Mouse (Mus musculus) stomach, postnatal 0 days (tissue): ENCODE measurements around the gene Trpm3. TPM values are rescaled to one million over a fixed set of nuclear protein-coding genes. Genes with fewer than 3 reads are reported as not detected.

ENCODE experiments used
- ATAC-seq: fragments of 200-750 bp; cut with Nextera tagmentation; 2 replicates; pipeline ENCODE4 v1.8.0; 2017; ENCODE audit not compliant: low FRiP score, low TSS enrichment
- DNase-seq: peaks from one replicate; pipeline ENCODE4 v3.0.0-alpha.2; 2016; ENCODE audit warnings: low spot score
- H3K27ac ChIP-seq: fragments of 300-500 bp; sonication (generic); replicated peaks from 2 replicates; pipeline ENCODE4 v1.5.1; 2014; ENCODE audit warnings: mild to moderate bottlenecking, control low read depth
- H3K27me3 ChIP-seq: fragments of 300-500 bp; sonication (generic); 2 replicates; pipeline ENCODE4 v1.6.1; 2014; ENCODE audit warnings: low read length; ENCODE audit not compliant: control insufficient read depth, insufficient read depth
- H3K36me3 ChIP-seq: fragments of 300-500 bp; sonication (generic); 2 replicates; pipeline ENCODE4 v1.6.1; 2014; ENCODE audit warnings: low read length, mixed read lengths; ENCODE audit not compliant: control insufficient read depth, insufficient read depth
- H3K4me1 ChIP-seq: fragments of 300-500 bp; sonication (generic); replicated peaks from 2 replicates; pipeline ENCODE4 v1.6.1; 2014; ENCODE audit warnings: antibody characterized with exemption; ENCODE audit not compliant: control insufficient read depth, insufficient read depth
- H3K4me2 ChIP-seq: fragments of 300-500 bp; sonication (generic); replicated peaks from 2 replicates; pipeline ENCODE4 v1.6.1; 2014; ENCODE audit warnings: low read depth, mild to moderate bottlenecking, control low read depth, moderate library complexity
- H3K4me3 ChIP-seq: fragments of 300-500 bp; sonication (generic); 2 replicates; pipeline ENCODE4 v1.5.1; 2014; ENCODE audit warnings: low read depth, low read length, control low read depth
- H3K9ac ChIP-seq: fragments of 300-500 bp; sonication (generic); 2 replicates; pipeline ENCODE4 v1.6.1; 2014; ENCODE audit warnings: mild to moderate bottlenecking, low read length, control low read depth, mixed read lengths
- H3K9me3 ChIP-seq: fragments of 300-500 bp; sonication (generic); 2 replicates; pipeline ENCODE4 v1.6.1; 2016; ENCODE audit warnings: low read length; ENCODE audit not compliant: control insufficient read depth
- CTCF ChIP-seq: IDR thresholded peaks from 2 replicates; pipeline ENCODE4 v1.5.1; 2016; ENCODE audit warnings: antibody characterized with exemption, low read depth, mild to moderate bottlenecking, moderate library complexity
- EP300 ChIP-seq: optimal IDR thresholded peaks from 2 replicates; pipeline ENCODE3; 2016; ENCODE audit warnings: antibody characterized with exemption
- WGBS: fragments of 180-500 bp; shearing (Covaris S2); extraction: QIAGEN DNeasy Blood & Tissue Kit; methylation state at CpG from one replicate; pipeline ENCODE4 v1.1.7; 2014; 5-methylcytosine and 5-hydroxymethylcytosine counted together
- polyA plus RNA-seq: library from polyadenylated mRNA; unstranded; fragments of >200 nt; fragmentation: Nextera tagmentation; extraction: Ambion mirVana; gene quantifications from 2 replicates; pipeline ENCODE4 v1.2.1, GENCODE M21; 2015

Trpm3 gene
- polyA plus RNA-seq, 1 experiment from 2014 or later = 0.33 TPM

GRCm38 (mm10) chr19:22883744-22884317, 745.0 kb downstream of the Trpm3 start:
- WGBS = 23% methylated on average over 18 of the region's 18 CpGs
- DNase-seq (peak; percentile 42), ATAC-seq (peak; percentile 66; the same call in 1 of the 2 replicates)
- H3K4me3 ChIP-seq = no peak overlapping the region
- no peaks in the 10 kb centered on the region for H3K9me3 ChIP-seq
- H3K36me3 ChIP-seq = no peaks in the 10 kb centered on the region
- no peaks in the 10 kb centered on the region for H3K27me3 ChIP-seq
- TF ChIP-seq EP300 (no peak), CTCF (peak; percentile 86)
- peak overlapping the region; percentile 38 for H3K4me2 ChIP-seq
- no peak overlapping the region for H3K27ac ChIP-seq
- no peak overlapping the region for H3K9ac ChIP-seq
- no peaks in the 10 kb centered on the region for H3K4me1 ChIP-seq

GRCm38 (mm10) chr19:22884357-22884756, 745.5 kb downstream of the Trpm3 start:
- H3K9ac ChIP-seq = no peak overlapping the region
- H3K27ac ChIP-seq = no peak overlapping the region
- no peaks in the 10 kb centered on the region for H3K9me3 ChIP-seq
- H3K36me3 ChIP-seq = no peaks in the 10 kb centered on the region
- ATAC-seq = no peak
- 43% methylated on average over 11 of the region's 11 CpGs for WGBS
- H3K4me3 ChIP-seq = no peak overlapping the region
- H3K4me1 ChIP-seq = no peaks in the 10 kb centered on the region
- TF ChIP-seq CTCF (no peak), EP300 (no peak)
- H3K4me2 ChIP-seq = peak overlapping the region; percentile 38; the same call in 1 of the 2 replicates
- no peaks in the 10 kb centered on the region for H3K27me3 ChIP-seq
- DNase-seq = no peak

GRCm38 (mm10) chr19:22885051-22885450, 746.2 kb downstream of the Trpm3 start:
- Histone ChIP-seq H3K9ac (no peak overlapping the region), H3K4me3 (no peak overlapping the region), H3K27me3 (no peaks in the 10 kb centered on the region), H3K36me3 (no peaks in the 10 kb centered on the region), H3K4me2 (no peak overlapping the region), H3K27ac (no peak overlapping the region), H3K9me3 (no peaks in the 10 kb centered on the region), H3K4me1 (no peaks in the 10 kb centered on the region)
- 89% methylated on average over 5 of the region's 5 CpGs for WGBS
- TF ChIP-seq CTCF (no peak), EP300 (no peak)
- no peak for DNase-seq
- ATAC-seq = no peak

- DNase-seq (no peak), ATAC-seq (peak; percentile 32; the same call in 1 of the 2 replicates)
- Histone ChIP-seq H3K4me3 (no peak overlapping the region), H3K9ac (no peak overlapping the region), H3K27me3 (no peaks in the 10 kb centered on the region), H3K9me3 (no peaks in the 10 kb centered on the region), H3K4me2 (no peak overlapping the region), H3K27ac (no peak overlapping the region), H3K4me1 (no peaks in the 10 kb centered on the region), H3K36me3 (no peaks in the 10 kb centered on the region)
- WGBS = 64% methylated on average over 7 of the region's 7 CpGs
- TF ChIP-seq CTCF (no peak), EP300 (no peak)
These were observed 763.0 kb downstream of the Trpm3 start for GRCm38 (mm10) chr19:22901892-22902291.

GRCm38 (mm10) chr19:22902386-22902785, 763.5 kb downstream of the Trpm3 start:
- TF ChIP-seq EP300 (no peak), CTCF (no peak)
- Histone ChIP-seq H3K27ac (no peak overlapping the region), H3K36me3 (no peaks in the 10 kb centered on the region), H3K4me2 (no peak overlapping the region), H3K27me3 (no peaks in the 10 kb centered on the region), H3K9me3 (no peaks in the 10 kb centered on the region), H3K9ac (no peak overlapping the region), H3K4me3 (no peak overlapping the region), H3K4me1 (no peaks in the 10 kb centered on the region)
- WGBS = 88% methylated on average over 6 of the region's 6 CpGs
- ATAC-seq (no peak), DNase-seq (no peak)

- no peak for TF ChIP-seq EP300
- TF ChIP-seq CTCF = no peak
- Histone ChIP-seq H3K36me3 (no peaks in the 10 kb centered on the region), H3K27ac (no peak overlapping the region), H3K4me1 (no peaks in the 10 kb centered on the region), H3K9me3 (no peaks in the 10 kb centered on the region), H3K4me2 (no peak overlapping the region), H3K27me3 (no peaks in the 10 kb centered on the region), H3K4me3 (no peak overlapping the region), H3K9ac (no peak overlapping the region)
- no peak for ATAC-seq
- 77% methylated on average over 11 of the region's 11 CpGs for whole genome bisulfite sequencing
- peak; percentile 22 for DNase-seq
These were observed 766.2 kb downstream of the Trpm3 start for GRCm38 (mm10) chr19:22905066-22905482.
